Mouse (Mus musculus) megakaryocyte, embryonic 14.5 days (primary cell): Measurements from ENCODE around the gene Slc36a2. TPM values are rescaled to one million over a fixed set of nuclear protein-coding genes. Genes with fewer than 3 reads are reported as not detected.
"Not testable (repeated sequence)": the region's sequence is repeated elsewhere in the genome, so short reads cannot be mapped to it uniquely, and the experiment has no call there.

Experiments used
- H3K27me3 ChIP-seq: replicated peaks from 2 replicates; pipeline ENCODE3; 2012; ENCODE audit warnings: inconsistent platforms
- H3K36me3 ChIP-seq: replicated peaks from 2 replicates; pipeline ENCODE3; 2012; ENCODE audit warnings: low read length, inconsistent platforms, mixed read lengths
- H3K4me1 ChIP-seq: 2 replicates; pipeline ENCODE4 v1.6.1; 2012; ENCODE audit warnings: inconsistent platforms
- H3K4me3 ChIP-seq: replicated peaks from 2 replicates; pipeline ENCODE3; 2012; ENCODE audit warnings: moderate library complexity, mild to moderate bottlenecking, inconsistent platforms
- H3K9me3 ChIP-seq: 2 replicates; pipeline ENCODE4 v1.6.1; 2012; ENCODE audit warnings: inconsistent platforms
- FLI1 ChIP-seq: IDR thresholded peaks from 2 replicates; pipeline ENCODE4 v1.6.1; 2012; ENCODE audit warnings: low read length, inconsistent platforms, mixed read lengths
- GATA1 ChIP-seq: IDR thresholded peaks from 3 replicates; pipeline ENCODE4 v1.6.1; 2012; ENCODE audit warnings: mixed read lengths, low read length, inconsistent platforms, borderline replicate concordance
- polyA plus RNA-seq: library from polyadenylated mRNA; stranded (reverse); fragments of >175 nt; gene quantifications from 2 replicates; pipeline ENCODE4 v1.2.3, GENCODE M21; 2012; ENCODE audit warnings: low replicate concordance; ENCODE audit not compliant: insufficient read depth

Slc36a2 gene
- polyA plus RNA-seq, 1 experiment = 0.18 TPM

DNA sequence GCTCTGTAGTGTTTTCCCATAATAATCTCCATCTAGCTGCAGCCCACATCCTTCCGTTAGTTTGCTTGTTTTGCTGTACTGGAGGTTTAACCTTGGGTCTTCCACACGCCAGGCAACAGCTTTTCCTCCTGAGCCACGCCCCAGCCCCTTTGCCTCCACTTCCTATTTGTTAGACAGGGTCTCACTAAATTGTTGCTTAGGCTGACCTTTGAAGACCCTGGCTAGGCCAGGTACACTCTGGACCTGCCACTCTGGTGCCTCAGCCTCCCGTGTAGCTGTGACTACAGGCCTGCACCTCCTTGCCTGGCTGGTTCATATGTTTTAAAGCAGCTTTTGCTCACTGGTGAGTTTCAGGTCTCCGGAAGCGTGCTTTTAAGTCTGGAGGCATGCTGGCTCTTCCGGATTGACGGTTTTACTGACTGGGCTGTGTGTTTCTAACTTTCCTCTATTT is 64.0 kb downstream of the Slc36a2 start:
- H3K9me3 ChIP-seq = peaks cover 18% of the 10 kb centered on the region
- TF ChIP-seq FLI1 = no peak
- TF ChIP-seq GATA1 = no peak
- H3K27me3 ChIP-seq = peaks cover 3% of the 10 kb centered on the region
- H3K36me3 ChIP-seq = peaks cover 13% of the 10 kb centered on the region
- H3K4me1 ChIP-seq = peaks cover 21% of the 10 kb centered on the region
- peak overlapping the region; percentile 72 for H3K4me3 ChIP-seq

DNA sequence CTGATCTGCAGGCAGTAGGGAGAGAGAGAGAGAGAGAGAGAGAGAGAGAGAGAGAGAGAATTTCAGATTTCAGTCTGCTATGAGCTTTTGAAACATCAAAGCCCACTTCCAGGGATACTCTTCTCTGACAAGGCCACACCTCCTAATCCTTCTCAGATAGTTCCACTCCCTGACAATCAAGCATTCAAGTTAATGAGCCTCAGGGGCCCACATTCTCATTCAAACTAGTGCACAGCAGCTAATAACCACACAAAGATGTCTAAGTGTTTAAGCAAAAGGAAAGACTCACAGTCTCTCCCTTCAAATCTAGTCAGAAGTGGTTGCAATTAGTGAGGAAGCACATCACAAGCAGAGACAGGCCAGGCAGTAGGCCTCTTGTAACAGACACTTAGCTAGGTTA is 64.6 kb downstream of the Slc36a2 start:
- Histone ChIP-seq H3K4me3 (no peak overlapping the region), H3K27me3 (peaks cover 3% of the 10 kb centered on the region), H3K36me3 (peaks cover 13% of the 10 kb centered on the region), H3K9me3 (peaks cover 21% of the 10 kb centered on the region), H3K4me1 (peaks cover 21% of the 10 kb centered on the region)
- TF ChIP-seq FLI1 (no peak), GATA1 (no peak)

DNA sequence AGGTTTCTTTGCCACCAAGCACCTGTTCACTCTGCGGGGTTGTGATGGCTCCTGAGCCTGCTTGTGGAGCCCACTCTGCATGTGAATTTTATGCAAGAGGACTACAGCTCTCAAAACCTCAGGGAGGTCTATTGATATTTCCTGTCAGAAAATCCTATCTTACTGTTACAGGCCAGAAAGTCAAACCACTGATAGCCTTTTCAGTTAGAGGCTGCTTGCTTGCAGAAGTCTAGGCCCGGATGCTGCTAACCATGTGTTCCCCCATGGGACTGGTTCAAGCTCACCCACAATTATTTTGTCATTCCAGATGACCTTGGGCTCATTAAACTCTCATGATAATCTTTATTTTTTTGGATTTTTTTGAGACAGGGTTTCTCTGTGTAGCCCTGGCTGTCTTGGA is 67.8 kb downstream of the Slc36a2 start:
- Histone ChIP-seq H3K4me1 (peaks cover 28% of the 10 kb centered on the region), H3K4me3 (no peak overlapping the region), H3K27me3 (no peaks in the 10 kb centered on the region), H3K36me3 (peaks cover 13% of the 10 kb centered on the region), H3K9me3 (peaks cover 23% of the 10 kb centered on the region)
- TF ChIP-seq FLI1 (no peak), GATA1 (no peak)

DNA sequence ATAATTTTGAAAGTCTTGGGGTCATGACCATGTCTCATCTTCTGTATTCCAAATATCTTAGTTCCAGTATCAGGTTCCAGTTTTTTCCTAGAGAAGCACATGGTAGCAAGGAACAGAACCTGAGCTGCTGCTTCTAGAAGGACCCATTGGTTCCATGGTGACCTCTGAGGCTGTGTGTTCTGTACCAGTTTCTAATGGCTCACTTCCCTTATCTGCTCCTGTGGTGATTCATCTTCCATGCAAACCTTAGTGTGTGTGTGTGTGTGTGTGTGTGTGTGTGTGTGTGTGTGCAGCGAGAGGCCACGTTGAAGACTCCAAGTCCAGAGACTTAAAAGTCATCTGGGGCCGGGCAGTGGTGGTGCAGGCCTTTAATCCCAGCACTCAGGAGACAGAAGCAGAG is 68.9 kb downstream of the Slc36a2 start:
- peaks cover 23% of the 10 kb centered on the region for H3K4me1 ChIP-seq
- peaks cover 23% of the 10 kb centered on the region for H3K9me3 ChIP-seq
- peaks cover 13% of the 10 kb centered on the region for H3K36me3 ChIP-seq
- H3K27me3 ChIP-seq = no peaks in the 10 kb centered on the region
- TF ChIP-seq FLI1 (no peak), GATA1 (no peak)
- H3K4me3 ChIP-seq = no peak overlapping the region

DNA sequence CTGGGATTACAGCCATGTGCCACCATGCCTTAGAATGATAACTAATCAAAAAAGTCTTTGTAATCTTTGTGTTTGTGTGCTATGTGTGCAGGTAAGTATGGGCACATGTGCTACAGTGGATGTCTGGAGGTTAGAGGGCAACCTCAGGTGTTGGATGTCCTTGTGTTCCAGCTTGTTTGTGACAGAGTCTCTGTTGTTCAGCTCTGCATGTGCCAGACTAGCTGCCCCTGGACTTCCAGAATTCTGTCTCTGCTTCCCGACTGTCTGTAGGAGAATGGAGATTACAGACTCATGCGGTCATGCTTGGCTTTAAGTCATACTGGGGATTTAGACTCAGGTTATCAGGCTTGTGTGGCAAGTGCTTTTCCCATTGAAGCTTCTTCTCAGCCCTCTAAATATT is 70.6 kb downstream of the Slc36a2 start:
- Histone ChIP-seq H3K4me3 (no peak overlapping the region), H3K4me1 (peaks cover 14% of the 10 kb centered on the region), H3K9me3 (peaks cover 14% of the 10 kb centered on the region), H3K27me3 (peaks cover 2% of the 10 kb centered on the region), H3K36me3 (peaks cover 6% of the 10 kb centered on the region)
- TF ChIP-seq FLI1 (no peak), GATA1 (no peak)

DNA sequence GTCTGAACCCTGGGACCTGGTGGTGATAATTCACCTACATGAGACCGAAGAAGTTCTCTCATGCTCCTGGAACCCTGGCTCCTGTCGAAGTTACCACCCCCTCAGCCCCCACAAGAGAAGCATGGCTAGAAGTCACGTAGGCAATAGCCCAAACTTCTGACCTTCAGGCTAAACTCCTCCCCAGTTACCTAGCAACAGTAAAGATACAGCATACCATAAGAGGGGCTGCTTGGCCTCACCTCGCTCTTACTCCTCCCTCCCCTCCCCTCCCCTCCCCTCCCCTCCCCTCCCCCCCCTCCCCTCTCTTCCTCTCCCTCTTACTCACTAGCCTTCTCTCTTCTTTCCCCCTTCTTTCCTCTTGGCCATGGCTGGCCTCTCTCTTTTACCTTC is 71.0 kb downstream of the Slc36a2 start:
- H3K9me3 ChIP-seq, H3K36me3 ChIP-seq, H3K27me3 ChIP-seq: not testable (repeated sequence)
- Histone ChIP-seq H3K4me1 (peaks cover 14% of the 10 kb centered on the region), H3K4me3 (peak overlapping the region; percentile 26)

DNA sequence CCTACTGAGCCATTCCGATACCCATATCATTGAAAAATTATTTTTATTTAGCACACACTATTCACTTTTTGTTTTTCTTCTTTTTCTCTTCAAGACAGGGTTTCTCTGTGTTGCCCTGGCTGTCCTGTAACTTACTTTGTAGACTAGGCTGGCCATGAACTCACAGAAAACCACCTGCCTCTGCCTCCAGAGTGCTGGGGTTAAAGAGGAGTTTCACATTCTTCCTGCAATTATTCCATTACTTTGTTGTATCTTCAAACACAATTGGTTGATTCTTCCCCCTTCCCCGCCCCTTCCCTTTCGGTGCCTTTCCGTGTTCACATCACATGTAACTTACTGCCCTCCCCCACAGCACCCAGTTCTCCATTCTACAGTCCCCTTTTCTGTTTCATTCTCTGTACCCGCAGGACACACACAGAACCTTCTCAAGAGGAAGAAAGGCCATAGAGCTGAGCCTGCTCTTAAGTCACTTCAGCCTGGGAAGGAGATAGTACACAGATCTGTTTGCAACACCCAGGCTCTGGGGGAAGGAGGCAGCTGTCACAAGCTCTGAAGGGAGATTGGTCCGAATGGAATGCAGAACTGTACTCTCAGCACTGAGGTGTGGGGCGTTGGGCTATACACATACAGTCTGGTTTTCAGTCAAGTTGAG is 71.5 kb downstream of the Slc36a2 start:
- peaks cover 14% of the 10 kb centered on the region for H3K4me1 ChIP-seq
- peaks cover 5% of the 10 kb centered on the region for H3K36me3 ChIP-seq
- no peak for TF ChIP-seq GATA1
- TF ChIP-seq FLI1 = no peak
- peak overlapping the region; percentile 26 for H3K4me3 ChIP-seq
- peaks cover 5% of the 10 kb centered on the region for H3K9me3 ChIP-seq
- peaks cover 12% of the 10 kb centered on the region for H3K27me3 ChIP-seq

DNA sequence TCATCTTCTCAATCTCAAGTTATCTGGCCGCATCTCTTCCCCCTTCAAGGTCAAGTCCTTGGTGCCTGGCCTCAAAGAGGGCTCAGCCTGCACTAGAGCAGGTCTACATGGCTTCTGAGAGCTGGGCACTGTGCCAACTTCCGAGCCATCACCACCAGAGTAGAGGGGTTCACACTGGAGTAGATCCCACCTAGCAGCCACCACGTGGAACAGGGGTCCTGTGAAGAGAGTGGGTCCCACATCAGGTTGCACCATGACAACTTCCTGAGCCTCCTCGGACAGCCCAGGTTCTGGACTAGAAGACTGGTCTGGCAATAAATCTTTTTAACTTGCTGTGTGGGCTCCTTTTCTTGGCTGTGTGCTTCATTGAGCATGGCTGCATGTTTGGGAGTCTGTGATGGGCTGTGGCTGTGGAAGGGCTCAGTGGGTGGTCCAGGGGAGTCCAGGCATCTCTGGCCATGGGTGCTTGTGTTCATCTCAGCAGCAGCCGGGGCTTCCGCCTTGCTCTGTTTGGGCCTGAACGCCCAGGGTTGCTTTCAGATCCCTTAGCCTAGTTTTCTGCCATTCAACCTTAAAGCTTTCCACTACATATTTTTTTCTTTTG is 74.2 kb downstream of the Slc36a2 start:
- Histone ChIP-seq H3K9me3 (peaks cover 4% of the 10 kb centered on the region), H3K4me1 (peaks cover 7% of the 10 kb centered on the region), H3K4me3 (no peak overlapping the region), H3K27me3 (peaks cover 32% of the 10 kb centered on the region), H3K36me3 (peaks cover 5% of the 10 kb centered on the region)
- no peak for TF ChIP-seq FLI1
- TF ChIP-seq GATA1 = no peak

DNA sequence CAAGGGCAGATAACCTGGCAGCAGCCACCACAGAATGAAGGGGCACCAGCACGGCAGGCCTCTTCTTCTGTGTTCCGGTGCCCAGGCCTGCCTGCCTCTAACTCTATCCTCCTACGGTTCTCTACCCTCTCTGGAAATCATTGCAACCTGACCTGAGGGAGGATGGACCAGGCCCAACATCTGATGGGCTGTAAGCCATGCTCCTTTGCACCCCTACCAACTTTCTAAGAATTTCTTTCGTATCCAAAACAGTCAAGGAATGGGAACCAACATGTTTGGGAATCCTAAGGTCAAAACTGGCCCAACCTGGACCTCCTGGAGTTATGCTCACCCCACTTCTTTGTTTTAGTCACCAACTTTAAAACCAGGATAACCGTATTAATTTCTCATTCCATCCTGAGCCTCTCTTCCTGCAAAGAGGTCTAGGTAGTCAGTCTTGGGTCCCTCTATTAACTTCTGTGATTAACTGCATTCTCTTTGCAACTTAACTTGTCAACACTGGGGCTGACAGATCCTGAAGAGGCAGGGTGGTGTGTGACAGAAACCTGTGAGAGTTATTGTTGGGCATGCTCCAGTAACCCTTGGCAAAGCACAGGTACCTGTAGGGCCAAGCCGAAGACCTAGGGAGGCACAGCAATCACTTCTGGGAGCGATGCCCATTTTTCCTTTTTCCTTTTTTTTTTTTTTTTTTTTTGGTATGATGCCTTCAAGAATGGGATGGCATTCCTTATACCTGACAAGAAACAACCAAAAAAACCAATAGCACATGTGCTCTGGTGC is 75.2 kb downstream of the Slc36a2 start:
- Histone ChIP-seq H3K4me3 (no peak overlapping the region), H3K36me3 (peaks cover 5% of the 10 kb centered on the region), H3K9me3 (no peaks in the 10 kb centered on the region), H3K27me3 (peaks cover 37% of the 10 kb centered on the region), H3K4me1 (peaks cover 7% of the 10 kb centered on the region)
- no peak for TF ChIP-seq FLI1
- TF ChIP-seq GATA1 = no peak

Other genes with a start within 250 kb of the Slc36a2 start
- gene Tnip1, start 222.2 kb downstream of the Slc36a2 start, polyA plus RNA-seq = 69.0 and 80.2 TPM in 2 replicates
- gene Anxa6, start 151.6 kb downstream of the Slc36a2 start, polyA plus RNA-seq = 0.90 and 18.9 TPM in 2 replicates
- 0.73 TPM in 1 of 2 replicates, not detected in the other for gene Ccdc69, start 106.9 kb downstream of the Slc36a2 start, polyA plus RNA-seq
- gene Gm2a, start 87.0 kb downstream of the Slc36a2 start, polyA plus RNA-seq = 3.3 and 7.5 TPM in 2 replicates
- gene Slc36a3, start 33.4 kb downstream of the Slc36a2 start, polyA plus RNA-seq = not detected in 2 replicates
- gene Slc36a1, start 19.3 kb upstream of the Slc36a2 start, polyA plus RNA-seq = 4.0 and 6.4 TPM in 2 replicates
- 0.29 TPM in 1 of 2 replicates, not detected in the other for gene Fat2, start 151.5 kb upstream of the Slc36a2 start, polyA plus RNA-seq
- 11.1 TPM in 1 of 2 replicates, not detected in the other for gene Sparc, start 238.1 kb upstream of the Slc36a2 start, polyA plus RNA-seq